Mouse (Mus musculus) midbrain, embryonic 13.5 days (tissue): ENCODE data around the gene Smyd2. TPM values are rescaled to one million over a fixed set of nuclear protein-coding genes. Genes with fewer than 3 reads are reported as not detected.
A peak's percentile ranks its signal among the peaks of the same experiment; 100 is the strongest.

Source experiments
- ATAC-seq: fragments of 200-750 bp; cut with Nextera tagmentation; 2 replicates; pipeline ENCODE4 v1.8.0; 2017; ENCODE audit warnings: mild to moderate bottlenecking, moderate TSS enrichment, moderate library complexity
- H3K27ac ChIP-seq: fragments of 300-500 bp; sonication (generic); 2 replicates; pipeline ENCODE4 v1.5.1; 2015; ENCODE audit warnings: inconsistent platforms, mild to moderate bottlenecking, moderate library complexity
- H3K27me3 ChIP-seq: fragments of 300-500 bp; sonication (generic); 2 replicates; pipeline ENCODE4 v1.6.1; 2015; ENCODE audit warnings: mild to moderate bottlenecking, inconsistent platforms
- H3K36me3 ChIP-seq: fragments of 300-500 bp; sonication (generic); 2 replicates; pipeline ENCODE4 v1.6.1; 2015; ENCODE audit warnings: mild to moderate bottlenecking, inconsistent platforms
- H3K4me1 ChIP-seq: fragments of 300-500 bp; sonication (generic); replicated peaks from 2 replicates; pipeline ENCODE4 v1.6.1; 2015; ENCODE audit warnings: inconsistent platforms
- H3K4me2 ChIP-seq: fragments of 300-500 bp; sonication (generic); replicated peaks from 2 replicates; pipeline ENCODE4 v1.6.1; 2015; ENCODE audit warnings: moderate library complexity, mild to moderate bottlenecking, inconsistent platforms
- H3K4me3 ChIP-seq: fragments of 300-500 bp; sonication (generic); replicated peaks from 2 replicates; pipeline ENCODE4 v1.5.1; 2015; ENCODE audit warnings: mild to moderate bottlenecking, inconsistent platforms
- H3K9ac ChIP-seq: fragments of 300-500 bp; sonication (generic); replicated peaks from 2 replicates; pipeline ENCODE4 v1.6.1; 2015; ENCODE audit warnings: mild to moderate bottlenecking, inconsistent platforms
- H3K9me3 ChIP-seq: fragments of 300-500 bp; sonication (generic); 2 replicates; pipeline ENCODE4 v1.6.1; 2016; ENCODE audit warnings: mild to moderate bottlenecking, inconsistent platforms
- WGBS: fragments of 180-500 bp; shearing (Covaris S2); methylation state at CpG from one replicate; pipeline ENCODE4 v1.1.7; 2015; 5-methylcytosine and 5-hydroxymethylcytosine counted together
- polyA plus RNA-seq: library from polyadenylated mRNA; unstranded; fragments of >200 nt; fragmentation: Nextera tagmentation; extraction: Ambion mirVana; gene quantifications from 2 replicates; pipeline ENCODE4 v1.2.1, GENCODE M21; 2015

Gene Smyd2
- polyA plus RNA-seq, 1 experiment from 2014 or later, result 44.2 TPM

- H3K9me3 ChIP-seq, result no peaks in the 10 kb centered on the region
- no peak overlapping the region for H3K4me3 ChIP-seq
- ATAC-seq, result no peak
- no peak overlapping the region for H3K9ac ChIP-seq
- H3K4me1 ChIP-seq, result peaks cover 40% of the 10 kb centered on the region
- H3K27me3 ChIP-seq, result peaks cover 3% of the 10 kb centered on the region; the same call in 1 of the 2 replicates
- H3K36me3 ChIP-seq, result 0 out of 2 replicates have a peak, but pooled peaks cover 3% of the 10 kb centered on the region
- no peak overlapping the region for H3K27ac ChIP-seq
- H3K4me2 ChIP-seq, result no peak overlapping the region
- WGBS, result 92% methylated on average over 21 of the region's 21 CpGs
These were observed 8.9 kb downstream of the Smyd2 start for GRCm38 (mm10) chr1:189913093-189913760.

GRCm38 (mm10) chr1:189910685-189911345 lies 11.3 kb downstream of the Smyd2 start:
- no peak overlapping the region for H3K4me3 ChIP-seq
- 69% methylated on average over 13 of the region's 13 CpGs for WGBS
- H3K4me2 ChIP-seq, result no peak overlapping the region
- H3K9me3 ChIP-seq, result no peaks in the 10 kb centered on the region
- H3K9ac ChIP-seq, result 0 out of 2 replicates have a peak overlapping the region, but pooled peaks have one; percentile 25
- H3K4me1 ChIP-seq, result peaks cover 21% of the 10 kb centered on the region
- 0 out of 2 replicates have a peak, but pooled peaks cover 3% of the 10 kb centered on the region for H3K36me3 ChIP-seq
- ATAC-seq, result no peak
- peaks cover 3% of the 10 kb centered on the region; the same call in 1 of the 2 replicates for H3K27me3 ChIP-seq
- H3K27ac ChIP-seq, result no peak overlapping the region

GRCm38 (mm10) chr1:189903169-189903568 lies 19.0 kb downstream of the Smyd2 start:
- no peak for ATAC-seq
- Histone ChIP-seq H3K9me3 (no peaks in the 10 kb centered on the region), H3K36me3 (0 out of 2 replicates have a peak, but pooled peaks cover 15% of the 10 kb centered on the region), H3K27ac (no peak overlapping the region), H3K9ac (no peak overlapping the region), H3K4me2 (no peak overlapping the region), H3K4me1 (peaks cover 6% of the 10 kb centered on the region), H3K4me3 (no peak overlapping the region), H3K27me3 (no peaks in the 10 kb centered on the region)
- WGBS, result 84% methylated on average over 11 of the region's 11 CpGs

GRCm38 (mm10) chr1:189902413-189902812 lies 19.8 kb downstream of the Smyd2 start:
- peaks cover 14% of the 10 kb centered on the region for H3K4me1 ChIP-seq
- 90% methylated on average over 9 of the region's 9 CpGs for WGBS
- no peak overlapping the region for H3K4me2 ChIP-seq
- H3K27me3 ChIP-seq, result no peaks in the 10 kb centered on the region
- H3K9me3 ChIP-seq, result no peaks in the 10 kb centered on the region
- no peak overlapping the region for H3K4me3 ChIP-seq
- no peak overlapping the region for H3K9ac ChIP-seq
- H3K36me3 ChIP-seq, result 0 out of 2 replicates have a peak, but pooled peaks cover 15% of the 10 kb centered on the region
- no peak for ATAC-seq
- no peak overlapping the region for H3K27ac ChIP-seq

GRCm38 (mm10) chr1:189899526-189899925 lies 22.6 kb downstream of the Smyd2 start:
- H3K4me1 ChIP-seq, result peaks cover 15% of the 10 kb centered on the region
- H3K9ac ChIP-seq, result no peak overlapping the region
- no peak overlapping the region for H3K4me3 ChIP-seq
- ATAC-seq, result no peak
- no peak overlapping the region for H3K27ac ChIP-seq
- H3K4me2 ChIP-seq, result no peak overlapping the region
- H3K36me3 ChIP-seq, result peaks cover 32% of the 10 kb centered on the region
- WGBS, result 92% methylated on average over 6 of the region's 6 CpGs
- no peaks in the 10 kb centered on the region for H3K27me3 ChIP-seq
- H3K9me3 ChIP-seq, result no peaks in the 10 kb centered on the region

- Histone ChIP-seq H3K9me3 (no peaks in the 10 kb centered on the region), H3K9ac (no peak overlapping the region), H3K27me3 (no peaks in the 10 kb centered on the region), H3K27ac (no peak overlapping the region), H3K4me2 (no peak overlapping the region), H3K4me3 (no peak overlapping the region), H3K36me3 (peaks cover 32% of the 10 kb centered on the region), H3K4me1 (peaks cover 22% of the 10 kb centered on the region)
- WGBS, result 91% methylated on average over 13 of the region's 13 CpGs
- ATAC-seq, result no peak
These were observed 23.5 kb downstream of the Smyd2 start for GRCm38 (mm10) chr1:189898708-189899107.

- Histone ChIP-seq H3K9me3 (no peaks in the 10 kb centered on the region), H3K27ac (no peak overlapping the region), H3K4me3 (no peak overlapping the region), H3K9ac (no peak overlapping the region), H3K36me3 (peaks cover 38% of the 10 kb centered on the region), H3K4me2 (no peak overlapping the region), H3K4me1 (peaks cover 22% of the 10 kb centered on the region), H3K27me3 (no peaks in the 10 kb centered on the region)
- whole genome bisulfite sequencing, result 26% methylated on average over 9 of the region's 9 CpGs
- 0 out of 2 replicates have a peak, but pooled peaks have one; percentile 32 for ATAC-seq
These were observed 24.3 kb downstream of the Smyd2 start for GRCm38 (mm10) chr1:189897861-189898260.

- no peak for ATAC-seq
- Histone ChIP-seq H3K4me2 (no peak overlapping the region), H3K9me3 (no peaks in the 10 kb centered on the region), H3K27ac (no peak overlapping the region), H3K27me3 (no peaks in the 10 kb centered on the region), H3K4me3 (no peak overlapping the region), H3K36me3 (peaks cover 26% of the 10 kb centered on the region), H3K4me1 (peaks cover 28% of the 10 kb centered on the region), H3K9ac (no peak overlapping the region)
- 77% methylated on average over 9 of the region's 9 CpGs for WGBS
These were observed 28.0 kb downstream of the Smyd2 start for GRCm38 (mm10) chr1:189894191-189894590.

- Histone ChIP-seq H3K9ac (no peak overlapping the region), H3K27ac (no peak overlapping the region), H3K9me3 (no peaks in the 10 kb centered on the region), H3K4me3 (no peak overlapping the region), H3K27me3 (0 out of 2 replicates have a peak, but pooled peaks cover 3% of the 10 kb centered on the region), H3K4me2 (no peak overlapping the region), H3K36me3 (peaks cover 7% of the 10 kb centered on the region), H3K4me1 (peaks cover 23% of the 10 kb centered on the region)
- WGBS, result 63% methylated on average over 10 of the region's 10 CpGs
- no peak for ATAC-seq
These were observed 33.4 kb downstream of the Smyd2 start for GRCm38 (mm10) chr1:189888749-189889148.

- H3K9ac ChIP-seq, result no peak overlapping the region
- H3K4me1 ChIP-seq, result peaks cover 26% of the 10 kb centered on the region
- no peak overlapping the region for H3K27ac ChIP-seq
- H3K36me3 ChIP-seq, result no peaks in the 10 kb centered on the region
- H3K4me3 ChIP-seq, result no peak overlapping the region
- H3K4me2 ChIP-seq, result no peak overlapping the region
- 34% methylated on average over 7 of the region's 7 CpGs for WGBS
- ATAC-seq, result peak; percentile 59; the same call in 1 of the 2 replicates
- H3K9me3 ChIP-seq, result no peaks in the 10 kb centered on the region
- 0 out of 2 replicates have a peak, but pooled peaks cover 3% of the 10 kb centered on the region for H3K27me3 ChIP-seq
These were observed 34.6 kb downstream of the Smyd2 start for GRCm38 (mm10) chr1:189887518-189887917.

- H3K4me3 ChIP-seq, result no peak overlapping the region
- H3K9me3 ChIP-seq, result no peaks in the 10 kb centered on the region
- 0 out of 2 replicates have a peak, but pooled peaks cover 3% of the 10 kb centered on the region for H3K27me3 ChIP-seq
- H3K27ac ChIP-seq, result no peak overlapping the region
- H3K4me2 ChIP-seq, result no peak overlapping the region
- 85% methylated on average over 6 of the region's 6 CpGs for WGBS
- no peaks in the 10 kb centered on the region for H3K36me3 ChIP-seq
- no peak for ATAC-seq
- peaks cover 26% of the 10 kb centered on the region for H3K4me1 ChIP-seq
- no peak overlapping the region for H3K9ac ChIP-seq
These were observed 36.2 kb downstream of the Smyd2 start for GRCm38 (mm10) chr1:189885975-189886374.

GRCm38 (mm10) chr1:189884951-189885350 lies 37.2 kb downstream of the Smyd2 start:
- Histone ChIP-seq H3K4me3 (no peak overlapping the region), H3K9ac (0 out of 2 replicates have a peak overlapping the region, but pooled peaks have one; percentile 16), H3K4me1 (peaks cover 28% of the 10 kb centered on the region), H3K9me3 (no peaks in the 10 kb centered on the region), H3K36me3 (no peaks in the 10 kb centered on the region), H3K4me2 (no peak overlapping the region), H3K27me3 (0 out of 2 replicates have a peak, but pooled peaks cover 3% of the 10 kb centered on the region), H3K27ac (no peak overlapping the region)
- 63% methylated on average over 13 of the region's 13 CpGs for WGBS
- ATAC-seq, result no peak
